Mouse (Mus musculus): ENCODE results near the gene Rgn. TPM values are rescaled to one million over a fixed set of nuclear protein-coding genes. Genes with fewer than 3 reads are reported as not detected.

The Rgn gene
- polyA plus RNA-seq, 1 experiment from 2014 or later, result 0.34 TPM

Other genes starting within 250 kb of the Rgn start
- 13.4 and 17.8 TPM in 2 replicates for gene Rp2, start 185.3 kb upstream of the Rgn start, polyA plus RNA-seq (2014; fragmentation: Nextera tagmentation; extraction: Ambion mirVana)
- 6.6 and 7.3 TPM in 2 replicates for gene Jade3, start 124.1 kb upstream of the Rgn start, polyA plus RNA-seq (2014; fragmentation: Nextera tagmentation; extraction: Ambion mirVana)
- 56.6 and 58.8 TPM in 2 replicates for gene Rbm10, start 67.7 kb downstream of the Rgn start, polyA plus RNA-seq (2014; fragmentation: Nextera tagmentation; extraction: Ambion mirVana)
- gene Ndufb11, start 67.8 kb downstream of the Rgn start, polyA plus RNA-seq (2014; fragmentation: Nextera tagmentation; extraction: Ambion mirVana), result 219 and 257 TPM in 2 replicates
- 287 and 341 TPM in 2 replicates for gene Uba1, start 108.5 kb downstream of the Rgn start, polyA plus RNA-seq (2014; fragmentation: Nextera tagmentation; extraction: Ambion mirVana)
- gene Cdk16, start 138.2 kb downstream of the Rgn start, polyA plus RNA-seq (2014; fragmentation: Nextera tagmentation; extraction: Ambion mirVana), result 87.2 and 90.7 TPM in 2 replicates
- gene Usp11, start 154.1 kb downstream of the Rgn start, polyA plus RNA-seq (2014; fragmentation: Nextera tagmentation; extraction: Ambion mirVana), result 67.8 and 73.4 TPM in 2 replicates
- gene Araf, start 248.0 kb downstream of the Rgn start, polyA plus RNA-seq (2014; fragmentation: Nextera tagmentation; extraction: Ambion mirVana), result 196 and 227 TPM in 2 replicates